Mouse (Mus musculus): Measurements from ENCODE around the gene Izumo1r. TPM values are rescaled to one million over a fixed set of nuclear protein-coding genes. Genes with fewer than 3 reads are reported as not detected.

The Izumo1r gene
- total RNA-seq, 2 experiments from 2014 or later, result not detected

Other genes starting within 250 kb of the Izumo1r start
- gene Piwil4, start 163.2 kb downstream of the Izumo1r start, total RNA-seq (2021), result not detected
- gene Fut4, start 151.6 kb downstream of the Izumo1r start, total RNA-seq (2021), result 1 to 10 TPM in 1 of 2 experiments, under 1 TPM in 1; 0.69 to 1.1 TPM
- gene 1700012B09Rik, start 132.9 kb downstream of the Izumo1r start, total RNA-seq (2021), result not detected
- 10 to 100 TPM; 13.4 to 16.1 TPM for gene Mre11a, start 119.3 kb downstream of the Izumo1r start, total RNA-seq (2021)
- gene Ankrd49, start 119.1 kb downstream of the Izumo1r start, total RNA-seq (2021), result 1 to 10 TPM; 7.7 to 8.2 TPM
- under 1 TPM in 1 of 2 experiments, not detected in 1; 0.07 TPM for gene Gpr83, start 43.7 kb downstream of the Izumo1r start, total RNA-seq (2021)
- gene Panx1, start 141.5 kb upstream of the Izumo1r start, total RNA-seq (2021), result 10 to 100 TPM in 1 of 2 experiments, 1 to 10 TPM in 1; 9.5 to 12.2 TPM
- gene Hephl1, start 208.2 kb upstream of the Izumo1r start, total RNA-seq (2021), result under 1 TPM in 1 of 2 experiments, not detected in 1; 0.15 TPM